Mouse (Mus musculus) splenic B cell, adult 2 months (primary cell): ENCODE measurements around the gene Il18rap.

ENCODE experiments used
- DNase-seq: peaks from one replicate; pipeline ENCODE4 v3.0.0-alpha.2; 2011; ENCODE audit warnings: low read depth, low spot score
- H3K27me3 ChIP-seq: 2 replicates; pipeline ENCODE4 v1.6.1; 2012; ENCODE audit warnings: mild to moderate bottlenecking, low read length, moderate library complexity, mixed read lengths; ENCODE audit not compliant: control insufficient read depth, poor library complexity, insufficient read depth, severe bottlenecking
- H3K36me3 ChIP-seq: 2 replicates; pipeline ENCODE4 v1.6.1; 2012; ENCODE audit warnings: mild to moderate bottlenecking, low read length, moderate library complexity, mixed read lengths; ENCODE audit not compliant: control insufficient read depth, poor library complexity, insufficient read depth, severe bottlenecking

Il18rap gene

GRCm38 (mm10) chr1:40514851-40515585 is at the start of gene Il18rap:
Gene Il18rap (plus strand): TSS chr1:40515362.
- DNase-seq = no peak
- H3K27me3 ChIP-seq = no peaks in the 10 kb centered on the region
- H3K36me3 ChIP-seq = no peaks in the 10 kb centered on the region

- DNase-seq = peak; percentile 39
- no peaks in the 10 kb centered on the region for H3K27me3 ChIP-seq
- no peaks in the 10 kb centered on the region for H3K36me3 ChIP-seq
Measured at GRCm38 (mm10) chr1:40465477-40466430, 49.4 kb upstream of the Il18rap start, which contains the start of gene Il18r1. Gene Il18r1 (plus strand): TSS chr1:40465552.

DNA sequence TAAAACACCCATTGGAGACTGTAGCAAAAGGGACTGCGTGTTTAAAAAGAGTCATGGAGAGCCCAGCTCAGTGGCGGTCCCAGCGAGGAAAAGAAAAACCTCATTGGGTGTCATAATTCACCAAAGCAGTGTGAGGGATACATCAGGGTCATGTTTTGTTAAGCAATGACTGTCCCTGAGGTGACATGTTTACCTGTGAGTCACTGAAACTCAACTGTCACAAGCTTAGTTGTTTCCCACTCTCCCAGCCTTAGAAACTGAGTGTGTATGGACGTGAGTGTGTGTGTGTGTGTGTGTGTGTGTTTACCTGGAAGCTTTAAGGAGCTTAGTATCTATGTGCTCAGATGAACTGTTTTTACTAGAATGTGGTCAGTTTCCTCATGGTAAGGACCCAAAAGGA is 47.9 kb upstream of the Il18rap start:
- Histone ChIP-seq H3K27me3 (no peaks in the 10 kb centered on the region), H3K36me3 (no peaks in the 10 kb centered on the region)
- no peak for DNase-seq

DNA sequence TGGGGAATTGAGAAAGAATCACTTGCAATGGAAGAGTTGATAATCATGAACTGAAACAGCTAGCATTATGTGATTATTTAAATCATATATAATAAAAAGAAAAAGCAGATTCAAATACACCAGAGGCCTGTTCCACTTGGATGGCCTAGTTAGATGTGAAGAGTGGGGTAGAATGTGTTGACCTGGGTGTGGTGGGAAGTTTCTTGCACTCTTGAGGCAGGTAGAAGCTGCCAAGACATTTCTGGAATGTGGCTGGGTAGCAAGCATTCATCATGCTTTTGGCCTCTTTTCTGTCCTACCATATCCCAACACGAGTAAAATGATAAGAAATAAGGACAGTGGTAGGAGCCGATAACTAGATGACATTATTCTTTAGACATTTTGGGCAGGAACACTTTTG is 46.4 kb upstream of the Il18rap start:
- no peak for DNase-seq
- Histone ChIP-seq H3K36me3 (no peaks in the 10 kb centered on the region), H3K27me3 (no peaks in the 10 kb centered on the region)

GRCm38 (mm10) chr1:40469900-40470299 is 45.3 kb upstream of the Il18rap start:
- no peaks in the 10 kb centered on the region for H3K36me3 ChIP-seq
- no peak for DNase-seq
- no peaks in the 10 kb centered on the region for H3K27me3 ChIP-seq

GRCm38 (mm10) chr1:40472401-40472800 is 42.8 kb upstream of the Il18rap start:
- no peaks in the 10 kb centered on the region for H3K27me3 ChIP-seq
- DNase-seq = no peak

DNA sequence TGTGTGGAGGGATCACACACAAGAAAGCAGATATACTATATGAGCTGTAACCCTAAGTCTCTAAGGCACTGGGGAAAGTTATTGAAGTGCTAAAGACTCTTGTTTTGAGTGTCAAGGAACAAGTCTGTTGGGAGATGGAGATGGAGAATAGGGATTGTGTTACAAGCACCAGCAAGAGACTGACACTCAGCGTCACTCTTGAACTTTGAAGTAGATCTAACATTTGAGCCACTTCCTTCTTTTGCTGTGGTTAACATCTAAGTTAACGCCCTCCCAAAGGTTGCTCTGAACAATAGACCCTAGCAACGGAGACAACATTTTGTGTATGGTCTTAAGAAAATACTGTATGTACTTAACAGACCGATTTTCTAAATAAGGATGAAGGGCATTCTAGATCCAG is 41.5 kb upstream of the Il18rap start:
- Histone ChIP-seq H3K27me3 (no peaks in the 10 kb centered on the region), H3K36me3 (no peaks in the 10 kb centered on the region)
- DNase-seq = peak; percentile 39

More at GRCm38 (mm10) chr1:40472401-40472800, 42.8 kb upstream of the Il18rap start:
- H3K36me3 ChIP-seq = no peaks in the 10 kb centered on the region

- H3K27me3 ChIP-seq = no peaks in the 10 kb centered on the region
- DNase-seq = no peak
- H3K36me3 ChIP-seq = no peaks in the 10 kb centered on the region
Measured at GRCm38 (mm10) chr1:40474336-40474735, 40.8 kb upstream of the Il18rap start.

GRCm38 (mm10) chr1:40475697-40476096 is 39.5 kb upstream of the Il18rap start:
- Histone ChIP-seq H3K36me3 (no peaks in the 10 kb centered on the region), H3K27me3 (no peaks in the 10 kb centered on the region)
- DNase-seq = peak; percentile 22

DNA sequence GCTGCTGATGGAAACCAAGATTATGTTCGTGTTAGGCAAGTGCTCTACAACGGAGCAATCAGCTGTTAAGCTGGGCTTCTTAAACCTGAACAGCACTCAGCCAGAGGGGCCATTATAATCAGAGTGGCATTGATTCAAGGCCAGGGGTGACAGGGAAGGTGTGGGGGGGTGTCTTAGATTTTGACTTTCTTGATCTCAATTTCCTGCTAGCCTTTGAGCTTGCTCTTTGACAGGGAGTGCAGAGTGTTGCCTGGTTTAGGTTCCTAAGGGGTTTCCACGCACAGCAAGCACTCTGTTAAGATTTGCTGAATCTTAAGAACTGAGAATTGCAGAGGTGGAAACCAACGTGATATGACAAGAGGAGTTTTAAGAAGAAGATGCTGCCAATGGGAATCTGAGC is 38.4 kb upstream of the Il18rap start:
- Histone ChIP-seq H3K36me3 (no peaks in the 10 kb centered on the region), H3K27me3 (no peaks in the 10 kb centered on the region)
- no peak for DNase-seq

GRCm38 (mm10) chr1:40479505-40479923 is 35.6 kb upstream of the Il18rap start:
- Histone ChIP-seq H3K27me3 (no peaks in the 10 kb centered on the region), H3K36me3 (no peaks in the 10 kb centered on the region)
- peak; percentile 41 for DNase-seq

GRCm38 (mm10) chr1:40494594-40494993 is 20.6 kb upstream of the Il18rap start:
- DNase-seq = no peak
- H3K27me3 ChIP-seq = no peaks in the 10 kb centered on the region
- no peaks in the 10 kb centered on the region for H3K36me3 ChIP-seq

GRCm38 (mm10) chr1:40499708-40500107 is 15.5 kb upstream of the Il18rap start:
- DNase-seq = no peak
- H3K27me3 ChIP-seq = no peaks in the 10 kb centered on the region
- H3K36me3 ChIP-seq = no peaks in the 10 kb centered on the region

- H3K36me3 ChIP-seq = no peaks in the 10 kb centered on the region
- no peaks in the 10 kb centered on the region for H3K27me3 ChIP-seq
- DNase-seq = no peak
Measured at GRCm38 (mm10) chr1:40501126-40501525, 14.0 kb upstream of the Il18rap start.
